Mouse (Mus musculus) 416B (cell line): ENCODE results near the gene Serpine1.

ENCODE experiments used
- DNase-seq: peaks from one replicate; pipeline ENCODE4 v3.0.0; 2011; ENCODE audit warnings: low read depth

The Serpine1 gene

GRCm38 (mm10) chr5:137054873-137055272, 17.2 kb downstream of the Serpine1 start:
- DNase-seq = no peak

- no peak for DNase-seq
Measured at GRCm38 (mm10) chr5:137054299-137054698, 17.8 kb downstream of the Serpine1 start.

GRCm38 (mm10) chr5:137051914-137052505, 20.1 kb downstream of the Serpine1 start:
- DNase-seq = no peak

- no peak for DNase-seq
Measured at GRCm38 (mm10) chr5:137051125-137051524, 20.9 kb downstream of the Serpine1 start.

GRCm38 (mm10) chr5:137046991-137047390, 25.1 kb downstream of the Serpine1 start:
- DNase-seq = no peak

GRCm38 (mm10) chr5:137046324-137046718, 25.7 kb downstream of the Serpine1 start:
- no peak for DNase-seq

GRCm38 (mm10) chr5:137045402-137046323, 26.4 kb downstream of the Serpine1 start, which contains the start of gene Ap1s1:
Gene Ap1s1, minus strand, starts transcription at chr5:137046135.
- DNase-seq = peak; percentile 97

- no peak for DNase-seq
Measured at GRCm38 (mm10) chr5:137043997-137044396, 28.1 kb downstream of the Serpine1 start.

GRCm38 (mm10) chr5:137041442-137041841, 30.6 kb downstream of the Serpine1 start:
- no peak for DNase-seq

GRCm38 (mm10) chr5:137039453-137039852, 32.6 kb downstream of the Serpine1 start:
- DNase-seq = no peak

- no peak for DNase-seq
Measured at GRCm38 (mm10) chr5:137036211-137036610, 35.9 kb downstream of the Serpine1 start.

- peak; percentile 93 for DNase-seq
Measured at GRCm38 (mm10) chr5:137032641-137033074, 39.4 kb downstream of the Serpine1 start.

- DNase-seq = no peak
Measured at GRCm38 (mm10) chr5:137032033-137032421, 40.0 kb downstream of the Serpine1 start.

- no peak for DNase-seq
Measured at GRCm38 (mm10) chr5:137031076-137032032, 40.7 kb downstream of the Serpine1 start.

- no peak for DNase-seq
Measured at GRCm38 (mm10) chr5:137030416-137030810, 41.7 kb downstream of the Serpine1 start.

GRCm38 (mm10) chr5:137029643-137030415, 42.2 kb downstream of the Serpine1 start:
- no peak for DNase-seq

GRCm38 (mm10) chr5:137029273-137029585, 42.8 kb downstream of the Serpine1 start:
- no peak for DNase-seq

- no peak for DNase-seq
Measured at GRCm38 (mm10) chr5:137028561-137029272, 43.4 kb downstream of the Serpine1 start.

GRCm38 (mm10) chr5:137026092-137026491, 46.0 kb downstream of the Serpine1 start, which contains the start of gene Vgf:
Gene Vgf, plus strand, starts transcription at chr5:137026392.
- DNase-seq = no peak

- peak; percentile 66 for DNase-seq
Measured at GRCm38 (mm10) chr5:137025132-137025531, 46.9 kb downstream of the Serpine1 start.

- no peak for DNase-seq
Measured at GRCm38 (mm10) chr5:137024318-137024717, 47.8 kb downstream of the Serpine1 start.
